Mouse (Mus musculus) right cerebral cortex, postnatal 14 days (tissue): ENCODE measurements around the gene Ipo8.

Experiments
- DNase-seq: peaks from one replicate; pipeline ENCODE4 v3.0.0; 2022

The Ipo8 gene

DNA sequence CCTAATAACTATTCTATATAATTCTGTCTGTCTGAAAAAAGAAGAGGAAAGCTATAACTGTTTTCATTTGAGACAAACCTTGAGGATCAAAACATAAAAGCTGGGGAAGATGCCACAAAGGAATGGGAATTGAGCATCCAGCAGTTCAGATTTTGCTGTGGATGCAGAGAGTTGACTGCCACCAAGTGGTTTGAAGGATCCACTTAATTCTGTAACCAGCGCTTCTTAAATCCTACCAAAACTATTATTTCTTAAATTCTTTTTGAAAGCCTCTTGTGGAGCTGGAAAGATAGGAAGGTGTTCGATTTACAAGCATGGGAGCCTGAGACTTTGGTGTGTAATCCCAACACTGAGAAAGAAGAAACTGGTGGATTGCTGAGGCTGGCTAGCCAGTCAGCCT is 79.9 kb downstream of the Ipo8 start:
- no peak for DNase-seq

DNA sequence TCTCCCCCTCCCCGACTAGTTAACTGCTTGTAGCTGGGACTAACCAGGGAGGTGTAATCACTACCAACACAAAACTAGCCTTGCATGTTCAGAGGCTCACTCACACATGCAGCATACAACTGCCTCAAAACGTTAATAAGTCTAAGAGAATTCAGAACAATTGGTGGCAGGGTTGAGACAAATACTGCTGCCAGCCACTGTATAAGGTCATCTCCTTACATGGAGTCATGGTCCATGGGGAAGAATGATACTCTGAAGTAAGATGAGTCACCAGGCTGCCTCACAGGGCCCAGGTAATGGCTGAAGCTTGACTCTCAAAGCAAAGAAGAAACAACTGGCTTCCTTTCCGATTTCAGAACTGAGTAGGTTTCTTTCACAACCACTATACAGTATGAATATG is 81.1 kb downstream of the Ipo8 start:
- no peak for DNase-seq

GRCm38 (mm10) chr6:148740521-148741226 is 90.6 kb downstream of the Ipo8 start:
- peak; percentile 16 for DNase-seq

DNA sequence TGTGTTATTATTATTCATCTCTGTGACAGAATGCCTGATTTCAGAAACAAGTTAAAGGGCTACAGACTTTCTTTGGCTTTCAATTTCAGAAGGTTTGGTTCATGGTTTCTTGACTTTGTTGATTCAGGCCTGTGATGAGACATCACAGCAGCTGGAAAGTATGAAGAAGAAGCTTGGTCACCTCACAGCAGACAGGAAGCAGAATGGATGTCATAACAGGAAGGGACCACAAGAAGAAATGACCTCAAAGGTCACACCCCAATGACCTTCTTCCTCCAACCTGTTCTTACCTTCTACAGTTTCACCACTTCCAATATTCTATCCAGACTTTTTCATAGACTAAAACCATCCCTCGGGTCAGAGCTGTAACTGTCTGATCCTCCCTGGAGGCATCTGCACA is 94.9 kb downstream of the Ipo8 start:
- DNase-seq, result no peak

GRCm38 (mm10) chr6:148734012-148734411 is 97.3 kb downstream of the Ipo8 start:
- no peak for DNase-seq

GRCm38 (mm10) chr6:148732920-148733319 is 98.3 kb downstream of the Ipo8 start:
- DNase-seq, result no peak

DNA sequence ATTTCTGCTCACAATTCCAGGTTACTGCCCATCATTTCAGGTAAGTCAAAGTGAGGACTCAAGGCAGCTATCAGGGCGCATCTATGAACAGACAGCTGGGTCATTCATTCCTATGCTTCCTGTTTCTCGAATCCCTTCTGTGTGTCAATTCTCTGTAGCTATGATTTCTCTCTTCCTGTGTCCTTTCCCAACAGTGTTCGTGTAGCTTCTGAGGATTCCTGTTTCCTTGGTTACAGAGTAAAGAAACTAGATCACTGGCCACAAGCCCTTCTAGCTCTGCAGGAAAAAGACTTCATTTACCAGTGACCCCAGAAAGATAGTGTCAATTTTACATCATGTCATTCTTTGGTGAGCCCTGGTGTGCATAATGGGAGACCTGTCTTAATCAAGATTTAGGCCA is 102.7 kb downstream of the Ipo8 start:
- DNase-seq, result no peak

- no peak for DNase-seq
Measured at GRCm38 (mm10) chr6:148727871-148728524, 103.3 kb downstream of the Ipo8 start.

- DNase-seq, result no peak
Measured at GRCm38 (mm10) chr6:148724453-148724852, 106.8 kb downstream of the Ipo8 start.
